Mouse (Mus musculus) right cerebral cortex, adult 18-20 months (tissue): ENCODE data around the gene Gnao1.

Experiments
- DNase-seq: peaks from one replicate; pipeline ENCODE4 v3.0.0; 2022; ENCODE audit warnings: mixed read lengths

Gene Gnao1

DNA sequence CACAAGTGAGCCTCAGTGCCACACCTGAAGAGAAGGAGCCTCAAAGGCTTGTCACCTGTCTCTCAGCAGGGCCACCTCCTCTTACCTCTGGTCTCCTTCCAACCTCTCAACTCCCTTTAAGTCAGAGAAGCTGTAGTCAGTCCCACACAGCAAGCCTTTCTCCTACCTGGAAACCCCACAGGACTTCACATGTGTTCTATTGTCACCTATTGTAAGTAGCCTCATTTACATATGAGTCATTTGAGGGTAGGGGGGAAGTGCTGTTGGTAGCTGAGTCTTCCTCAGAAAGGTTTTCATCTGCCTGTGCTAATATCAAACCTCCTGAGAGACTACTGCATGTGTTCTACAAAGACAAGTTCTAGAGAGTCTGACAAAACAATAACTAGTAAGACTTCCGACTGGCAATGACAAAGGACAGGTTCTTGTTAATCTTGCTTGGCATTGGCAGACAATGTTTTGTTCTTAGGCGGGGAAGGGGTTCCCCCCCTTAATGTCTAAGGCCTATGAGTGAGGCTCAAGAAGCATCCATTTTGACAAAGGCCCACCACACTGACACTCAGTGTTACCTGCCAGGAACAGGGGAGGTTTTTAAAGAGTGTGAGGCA lies 200.4 kb downstream of the Gnao1 start:
- DNase-seq: no peak

DNA sequence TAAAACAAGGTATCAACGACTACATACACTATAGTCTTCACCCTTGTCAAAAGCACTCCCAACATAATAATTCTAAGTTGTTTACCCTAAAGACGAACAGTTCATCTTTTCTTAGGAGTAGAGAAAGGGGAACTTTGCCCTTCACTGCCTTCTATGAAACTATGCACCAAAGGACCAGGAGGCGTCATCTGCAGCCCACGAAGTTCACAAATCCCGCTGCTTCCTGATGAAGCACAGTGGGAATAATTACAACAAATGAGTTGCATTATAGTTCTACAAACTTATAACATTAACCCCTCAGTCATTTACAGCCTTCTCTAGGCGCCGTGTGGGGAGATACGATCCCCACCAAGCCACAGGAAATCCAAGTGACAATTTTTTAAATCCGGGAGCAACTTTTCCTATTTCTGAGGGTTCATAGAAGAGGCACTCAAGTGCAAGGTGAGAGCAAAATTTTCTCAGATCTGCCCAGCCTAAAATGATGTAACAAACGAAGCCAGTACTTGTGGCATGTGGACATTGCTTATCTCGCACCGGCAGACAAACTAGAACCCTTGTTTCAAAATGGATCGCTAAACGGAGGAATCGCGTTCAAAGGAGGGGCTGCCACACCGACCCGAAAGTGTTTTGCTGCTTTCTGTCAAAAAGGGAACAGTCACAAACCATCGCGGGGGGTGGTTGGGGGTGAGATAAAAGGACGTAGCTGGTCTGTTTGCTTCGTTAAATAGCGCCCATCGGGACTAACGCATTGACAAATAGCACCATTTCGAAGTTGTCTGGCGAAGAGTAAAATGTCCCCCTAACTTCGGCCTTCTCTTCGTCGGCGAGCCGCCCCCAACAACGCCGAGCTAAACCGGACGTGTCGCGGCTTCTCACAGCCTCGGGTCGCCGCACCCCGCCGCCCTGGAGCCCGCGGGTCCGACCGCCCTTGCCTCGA lies 201.6 kb downstream of the Gnao1 start:
- DNase-seq: no peak

GRCm38 (mm10) chr8:94012013-94012951 lies 202.5 kb downstream of the Gnao1 start, which contains the start of gene Amfr:
Amfr (minus strand) TSS chr8:94012842.
- DNase-seq: peak; percentile 59

DNA sequence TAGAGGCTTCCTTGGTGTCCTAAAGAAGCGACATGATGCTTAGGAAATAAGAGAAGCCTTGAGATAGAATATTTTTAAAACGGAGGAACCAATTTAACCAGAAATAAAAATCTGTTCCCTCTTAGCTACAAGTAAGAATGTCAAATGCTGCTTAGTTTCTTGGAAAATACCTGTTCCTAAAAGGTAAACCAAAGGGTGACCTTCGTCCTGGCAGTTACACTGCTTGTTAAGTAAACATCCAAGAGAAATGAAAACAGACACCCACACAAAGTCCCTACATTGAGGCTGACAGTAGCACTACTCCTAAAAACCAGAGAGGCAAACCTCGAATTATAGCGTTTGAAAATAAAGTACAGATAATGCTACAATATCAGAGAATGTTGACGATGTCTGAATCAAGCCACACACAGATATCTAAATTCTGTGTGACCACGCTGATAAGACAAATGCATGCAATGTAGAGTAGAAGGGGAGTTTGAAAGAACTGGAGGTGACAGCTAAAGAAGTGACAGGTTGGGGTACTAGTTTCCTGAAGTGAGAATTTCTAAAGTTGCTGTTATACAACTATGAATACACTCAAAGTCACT lies 203.4 kb downstream of the Gnao1 start:
- DNase-seq: no peak
